Mouse (Mus musculus) neutrophil, adult 59 days (primary cell): ENCODE results near the gene Raet1e. TPM values are rescaled to one million over a fixed set of nuclear protein-coding genes. Genes with fewer than 3 reads are reported as not detected.

Experiments
- total RNA-seq, 2 experiments: library from RNA; stranded (reverse); gene quantifications; 1 replicate in 1 of 2; 2 replicates in 1 of 2; pipeline ENCODE4 v1.2.4; 2023

The Raet1e gene
- 1 to 10 TPM; 1.9 to 2.0 TPM for total RNA-seq

DNA sequence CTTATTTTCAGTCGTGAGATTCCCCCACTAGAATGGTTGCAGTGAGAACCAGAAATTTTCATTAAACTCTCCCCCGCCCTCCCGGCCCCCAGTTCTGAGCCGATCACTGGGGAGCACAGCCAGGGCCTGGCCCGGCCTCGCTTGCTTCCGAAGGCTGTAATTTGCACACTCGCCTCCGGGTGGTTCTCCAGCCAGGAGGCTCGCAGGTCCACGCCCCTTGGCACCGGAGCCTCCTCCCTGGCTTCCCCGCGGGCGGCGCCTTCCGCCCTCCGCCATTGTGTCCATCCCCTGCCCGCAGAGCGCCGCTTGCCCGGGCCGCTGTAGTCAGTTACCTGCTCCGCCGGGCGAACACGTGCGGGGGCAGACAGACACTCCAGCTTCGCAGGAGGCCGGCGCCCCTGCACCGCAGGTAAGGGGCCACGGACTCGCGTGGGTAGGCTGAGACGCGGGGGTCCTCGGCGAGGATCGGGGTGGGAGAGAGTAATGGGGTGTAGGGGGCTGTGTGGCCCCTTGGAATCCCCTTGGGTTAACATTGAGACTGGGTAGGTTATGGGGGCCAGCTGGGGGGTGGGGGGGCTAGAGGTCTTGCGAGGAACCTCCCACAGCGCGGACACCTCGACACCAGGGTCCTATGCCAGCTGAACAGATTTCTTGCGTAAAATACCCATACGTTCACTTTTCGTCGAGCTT is at the start of gene Raet1e, which contains the start of gene H60b:
TSS of gene Raet1e (plus strand) at position 260 of the 690 bp plus-strand sequence.
TSS of gene H60b (plus strand) at position 277 of the 690 bp plus-strand sequence.

DNA sequence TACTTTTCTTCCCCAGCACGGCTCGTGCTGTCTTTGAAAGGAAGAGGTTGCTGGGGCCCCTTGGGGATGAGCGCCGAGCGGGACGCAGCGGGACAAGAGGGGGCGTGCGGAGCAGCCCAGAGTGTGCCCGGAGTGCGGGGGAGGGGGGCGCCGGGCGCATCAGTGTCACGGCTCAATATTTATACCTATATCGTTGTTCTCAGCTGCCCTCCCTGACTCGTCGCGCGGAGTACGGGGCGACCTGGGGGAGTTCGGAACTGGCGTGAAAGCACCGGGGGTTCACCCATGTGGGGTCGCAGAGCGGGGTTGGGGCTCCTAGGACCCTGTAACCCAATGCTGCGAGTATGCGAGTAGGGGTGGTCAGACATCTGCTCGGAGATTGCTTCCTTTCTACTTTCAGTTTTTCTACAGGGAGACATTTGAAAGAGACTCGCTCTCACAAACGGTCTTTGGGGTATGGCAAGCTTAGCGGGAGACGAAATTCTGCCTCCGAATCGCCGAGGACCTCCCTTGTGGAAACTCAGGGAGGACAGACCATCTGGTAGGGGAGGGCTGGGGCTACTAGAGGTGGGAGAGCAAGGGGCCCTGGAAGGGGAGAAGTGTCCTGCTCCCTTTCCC is 9.2 kb upstream of the Raet1e start, which contains the start of gene E030030I06Rik:
TSS of gene E030030I06Rik (minus strand) at position 198 of the 618 bp plus-strand sequence.

DNA sequence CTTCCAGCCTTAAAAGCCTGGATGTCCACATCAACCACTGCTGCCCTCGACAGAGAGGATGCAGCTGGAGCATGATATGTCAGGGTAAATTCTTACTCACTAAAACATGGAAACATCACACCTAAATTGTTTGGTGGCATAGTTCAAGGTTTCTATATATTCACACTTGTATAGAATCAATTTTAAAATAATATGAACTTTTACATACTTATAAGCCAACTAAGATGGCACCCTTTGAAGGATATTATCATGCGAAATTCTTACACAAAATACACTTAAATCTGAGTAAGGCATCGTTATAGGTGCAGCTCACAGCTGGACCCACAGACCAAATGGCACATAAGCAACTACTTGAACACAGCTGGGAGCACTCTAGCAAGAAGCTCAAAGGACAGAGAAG is 201.9 kb downstream of the Raet1e start, which contains the start of gene Raet1d:
TSS of gene Raet1d (plus strand) at position 301 of the 400 bp plus-strand sequence.

Other genes with a start within 250 kb of the Raet1e start
- gene 4930444G20Rik, start 90.5 kb upstream of the Raet1e start, total RNA-seq = not detected
- 10 to 100 TPM; 24.9 to 27.8 TPM for gene E030030I06Rik, start 9.3 kb upstream of the Raet1e start, total RNA-seq
- gene H60b, start within 50 bp of the Raet1e start, total RNA-seq = not detected
- not detected for gene Raet1d, start 202.0 kb downstream of the Raet1e start, total RNA-seq